Mouse (Mus musculus) B cell, adult 67 days (primary cell): ENCODE data around the gene Slc31a2. TPM values are rescaled to one million over a fixed set of nuclear protein-coding genes. Genes with fewer than 3 reads are reported as not detected.

ENCODE experiments used
- total RNA-seq, 2 experiments: library from RNA; stranded (reverse); gene quantifications; 4 replicates each; pipeline ENCODE4 v1.2.4; 2023

Gene Slc31a2
- 1 to 10 TPM; 5.8 to 6.2 TPM for total RNA-seq

GRCm38 (mm10) chr4:62262276-62262675 lies at the start of gene Slc31a2:
Gene Slc31a2 (plus strand): TSS chr4:62262562.

GRCm38 (mm10) chr4:62230769-62231168 lies 31.6 kb upstream of the Slc31a2 start, which contains the start of gene Zfp37:
Gene Zfp37 (minus strand): TSS chr4:62231047.

Other genes starting within 250 kb of the Slc31a2 start
- gene Mup20, start 208.4 kb upstream of the Slc31a2 start, total RNA-seq = not detected
- not detected for gene Mup3, start 175.2 kb upstream of the Slc31a2 start, total RNA-seq
- gene Mup21, start 111.7 kb upstream of the Slc31a2 start, total RNA-seq = not detected
- not detected for gene Zfp37, start 31.5 kb upstream of the Slc31a2 start, total RNA-seq
- gene Fkbp15, start 98.0 kb downstream of the Slc31a2 start, total RNA-seq = 100 to 1,000 TPM; 102 to 118 TPM
- gene Slc31a1, start 98.2 kb downstream of the Slc31a2 start, total RNA-seq = 10 to 100 TPM in 1 of 2 experiments, 1 to 10 TPM in 1; 9.8 to 11.0 TPM
- 10 to 100 TPM; 60.6 to 61.7 TPM for gene Cdc26, start 146.1 kb downstream of the Slc31a2 start, total RNA-seq
- gene Prpf4, start 146.2 kb downstream of the Slc31a2 start, total RNA-seq = 10 to 100 TPM; 27.2 to 27.4 TPM
- not detected for gene Rnf183, start 172.7 kb downstream of the Slc31a2 start, total RNA-seq
- gene Wdr31, start 208.3 kb downstream of the Slc31a2 start, total RNA-seq = not detected
- gene Bspry, start 217.5 kb downstream of the Slc31a2 start, total RNA-seq = 10 to 100 TPM in 1 of 2 experiments, 1 to 10 TPM in 1; 9.4 to 11.9 TPM
- 1 to 10 TPM; 1.5 to 1.7 TPM for gene Hdhd3, start 240.9 kb downstream of the Slc31a2 start, total RNA-seq